Mouse (Mus musculus): ENCODE results near the gene Nprl3. TPM values are rescaled to one million over a fixed set of nuclear protein-coding genes. Genes with fewer than 3 reads are reported as not detected.
"Not testable (repeated sequence)": the region's sequence is repeated elsewhere in the genome, so short reads cannot be mapped to it uniquely, and the experiment has no call there.

Nprl3 gene
- total RNA-seq, 1 experiment from 2014 or later: 20.3 TPM

GRCm38 (mm10) chr11:32286695-32287492 is 19.4 kb upstream of the Nprl3 start, which contains the start of gene Hbq1b:
Gene Hbq1b, plus strand, starts transcription at chr11:32286965.
- peak; percentile 72 to 78 for ATAC-seq (replicated peaks in 1 of 2; ENCODE audit: insufficient read depth in 1 of 2, low FRiP score in 2 of 2, low TSS enrichment in 1 of 2, low read depth in 1 of 2, poor library complexity in 2 of 2, severe bottlenecking in 2 of 2)

- not testable (repeated sequence) for ATAC-seq (replicated peaks in 1 of 2; ENCODE audit: insufficient read depth in 1 of 2, low FRiP score in 2 of 2, low TSS enrichment in 1 of 2, low read depth in 1 of 2, poor library complexity in 2 of 2, severe bottlenecking in 2 of 2)
These were observed 18.4 kb upstream of the Nprl3 start for GRCm38 (mm10) chr11:32285887-32286286.

- no peak for ATAC-seq (replicated peaks in 1 of 2; ENCODE audit: insufficient read depth in 1 of 2, low FRiP score in 2 of 2, low TSS enrichment in 1 of 2, low read depth in 1 of 2, poor library complexity in 2 of 2, severe bottlenecking in 2 of 2)
These were observed 17.7 kb upstream of the Nprl3 start for GRCm38 (mm10) chr11:32285031-32285775.

- ATAC-seq (replicated peaks in 1 of 2; ENCODE audit: insufficient read depth in 1 of 2, low FRiP score in 2 of 2, low TSS enrichment in 1 of 2, low read depth in 1 of 2, poor library complexity in 2 of 2, severe bottlenecking in 2 of 2): not testable (repeated sequence)
These were observed 17.1 kb upstream of the Nprl3 start for GRCm38 (mm10) chr11:32284582-32284981.

- peak; percentile 23 to 40; a peak in 2 of 4 replicates for ATAC-seq (replicated peaks in 1 of 2; ENCODE audit: insufficient read depth in 1 of 2, low FRiP score in 2 of 2, low TSS enrichment in 1 of 2, low read depth in 1 of 2, poor library complexity in 2 of 2, severe bottlenecking in 2 of 2)
These were observed 15.7 kb upstream of the Nprl3 start, which contains the start of gene Hba-a1 for GRCm38 (mm10) chr11:32283091-32283777. Gene Hba-a1, plus strand, starts transcription at chr11:32283511.

GRCm38 (mm10) chr11:32281416-32282144 is 14.1 kb upstream of the Nprl3 start:
- ATAC-seq (replicated peaks in 1 of 2; ENCODE audit: insufficient read depth in 1 of 2, low FRiP score in 2 of 2, low TSS enrichment in 1 of 2, low read depth in 1 of 2, poor library complexity in 2 of 2, severe bottlenecking in 2 of 2): no peak

GRCm38 (mm10) chr11:32280646-32281045 is 13.1 kb upstream of the Nprl3 start:
- no peak for ATAC-seq (replicated peaks in 1 of 2; ENCODE audit: insufficient read depth in 1 of 2, low FRiP score in 2 of 2, low TSS enrichment in 1 of 2, low read depth in 1 of 2, poor library complexity in 2 of 2, severe bottlenecking in 2 of 2)

- ATAC-seq (replicated peaks in 1 of 2; ENCODE audit: insufficient read depth in 1 of 2, low FRiP score in 2 of 2, low TSS enrichment in 1 of 2, low read depth in 1 of 2, poor library complexity in 2 of 2, severe bottlenecking in 2 of 2): no peak
These were observed 11.0 kb upstream of the Nprl3 start for GRCm38 (mm10) chr11:32278458-32278957.

GRCm38 (mm10) chr11:32277736-32278457 is 10.4 kb upstream of the Nprl3 start:
- no peak for ATAC-seq (replicated peaks in 1 of 2; ENCODE audit: insufficient read depth in 1 of 2, low FRiP score in 2 of 2, low TSS enrichment in 1 of 2, low read depth in 1 of 2, poor library complexity in 2 of 2, severe bottlenecking in 2 of 2)

GRCm38 (mm10) chr11:32276347-32276746 is 8.8 kb upstream of the Nprl3 start, which contains the start of gene Hba-x:
Gene Hba-x, plus strand, starts transcription at chr11:32276400.
- no peak for ATAC-seq (replicated peaks in 1 of 2; ENCODE audit: insufficient read depth in 1 of 2, low FRiP score in 2 of 2, low TSS enrichment in 1 of 2, low read depth in 1 of 2, poor library complexity in 2 of 2, severe bottlenecking in 2 of 2)

- no peak for ATAC-seq (replicated peaks in 1 of 2; ENCODE audit: insufficient read depth in 1 of 2, low FRiP score in 2 of 2, low TSS enrichment in 1 of 2, low read depth in 1 of 2, poor library complexity in 2 of 2, severe bottlenecking in 2 of 2)
These were observed 3.7 kb upstream of the Nprl3 start for GRCm38 (mm10) chr11:32271178-32271577.

- no peak for ATAC-seq (replicated peaks in 1 of 2; ENCODE audit: insufficient read depth in 1 of 2, low FRiP score in 2 of 2, low TSS enrichment in 1 of 2, low read depth in 1 of 2, poor library complexity in 2 of 2, severe bottlenecking in 2 of 2)
These were observed 1.4 kb upstream of the Nprl3 start for GRCm38 (mm10) chr11:32268952-32269351.

GRCm38 (mm10) chr11:32267964-32268363 is 457 bp upstream of the Nprl3 start:
- ATAC-seq (replicated peaks in 1 of 2; ENCODE audit: insufficient read depth in 1 of 2, low FRiP score in 2 of 2, low TSS enrichment in 1 of 2, low read depth in 1 of 2, poor library complexity in 2 of 2, severe bottlenecking in 2 of 2): no peak

- ATAC-seq (replicated peaks in 1 of 2; ENCODE audit: insufficient read depth in 1 of 2, low FRiP score in 2 of 2, low TSS enrichment in 1 of 2, low read depth in 1 of 2, poor library complexity in 2 of 2, severe bottlenecking in 2 of 2): no peak
These were observed 731 bp downstream of the Nprl3 start for GRCm38 (mm10) chr11:32266776-32267175.

- no peak for ATAC-seq (replicated peaks in 1 of 2; ENCODE audit: insufficient read depth in 1 of 2, low FRiP score in 2 of 2, low TSS enrichment in 1 of 2, low read depth in 1 of 2, poor library complexity in 2 of 2, severe bottlenecking in 2 of 2)
These were observed 1.3 kb downstream of the Nprl3 start for GRCm38 (mm10) chr11:32266194-32266593.

- peak; percentile 75 to 82 for ATAC-seq (replicated peaks in 1 of 2; ENCODE audit: insufficient read depth in 1 of 2, low FRiP score in 2 of 2, low TSS enrichment in 1 of 2, low read depth in 1 of 2, poor library complexity in 2 of 2, severe bottlenecking in 2 of 2)
These were observed 2.3 kb downstream of the Nprl3 start for GRCm38 (mm10) chr11:32265117-32265738.

Measured in hematopoietic stem cell, adult 5-6 weeks (primary cell).